Mouse (Mus musculus): ENCODE data around the gene Gtf3a. TPM values are rescaled to one million over a fixed set of nuclear protein-coding genes. Genes with fewer than 3 reads are reported as not detected.
"Not testable (repeated sequence)": the region's sequence is repeated elsewhere in the genome, so short reads cannot be mapped to it uniquely, and the experiment has no call there.

Gene Gtf3a
- total RNA-seq, 1 experiment: 80.4 TPM

DNA sequence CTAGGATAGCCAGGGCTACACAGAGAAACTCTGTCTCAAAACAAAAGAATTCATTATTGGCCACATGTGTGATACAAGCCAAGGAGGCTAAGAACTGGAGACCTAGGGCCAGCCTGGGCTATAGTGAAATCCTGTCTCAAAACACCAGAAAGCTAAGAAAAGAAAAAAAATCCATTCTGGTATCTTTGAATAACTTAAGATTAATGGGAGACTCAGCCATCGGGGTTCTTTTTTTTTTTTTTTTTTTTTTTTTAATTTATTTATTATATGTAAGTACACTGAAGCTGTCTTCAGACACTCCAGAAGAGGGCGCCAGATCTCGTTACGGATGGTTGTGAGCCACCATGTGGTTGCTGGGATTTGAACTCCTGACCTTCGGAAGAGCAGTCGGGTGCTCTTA lies 31.1 kb upstream of the Gtf3a start:
- not testable (repeated sequence) for H3K27ac ChIP-seq (ENCODE audit: insufficient read depth, low read depth, low read length, poor library complexity, severe bottlenecking); H3K36me3 ChIP-seq (ENCODE audit: control insufficient read depth, insufficient read depth, low read length, poor library complexity, severe bottlenecking); H3K4me3 ChIP-seq (ENCODE audit: insufficient read depth in 1 of 2, low read depth in 1 of 2, low read length in 2 of 2, poor library complexity in 1 of 2, severe bottlenecking in 1 of 2); H3K9ac ChIP-seq (ENCODE audit: insufficient read depth, low read depth, low read length, poor library complexity, severe bottlenecking); DNase-seq (ENCODE audit: low read depth, low spot score); H3K9me3 ChIP-seq (ENCODE audit: control insufficient read depth, insufficient read depth, low read depth, low read length)
- peaks cover 3 to 22% of the 10 kb centered on the region in 2 experiments; a peak in 2 of 4 replicates for H3K4me1 ChIP-seq (ENCODE audit: control insufficient read depth in 2 of 2, insufficient read depth in 2 of 2, low read length in 2 of 2, poor library complexity in 1 of 2)
- in situ Hi-C loops (cut with MboI; ENCODE audit: low sequenced_read_pairs in 2 of 2, unreplicated experiment in 2 of 2): loop anchor here in 1 of 2 experiments (10.0 kb wide), 1 partner anchor 397 kb away; no protein-coding TSS in a partner anchor
- 0 out of 2 replicates have a peak, but pooled peaks have one; percentile 55 for TF ChIP-seq ZNF384 (IDR thresholded peaks at IDR 0.05; ENCODE audit: low read depth, low read length)

- no peak for DNase-seq (ENCODE audit: low read depth, low spot score)
- H3K4me1 ChIP-seq (ENCODE audit: control insufficient read depth in 2 of 2, insufficient read depth in 2 of 2, low read length in 2 of 2, poor library complexity in 1 of 2): peaks cover 3 to 12% of the 10 kb centered on the region in 2 experiments; a peak in 2 of 4 replicates
- in situ Hi-C loops (cut with MboI; ENCODE audit: low sequenced_read_pairs in 2 of 2, unreplicated experiment in 2 of 2): loop anchor here in 1 of 2 experiments (10.0 kb wide), 1 partner anchor 395 kb away; no protein-coding TSS in a partner anchor
- TF ChIP-seq HCFC1 (IDR thresholded peaks at IDR 0.05; ENCODE audit: borderline replicate concordance, insufficient read depth, low read length): no peak
- no peak for TF ChIP-seq MAFK (IDR thresholded peaks at IDR 0.05; ENCODE audit: insufficient read depth, low read depth, low read length)
- TF ChIP-seq ZNF384 (IDR thresholded peaks at IDR 0.05; ENCODE audit: low read depth, low read length): no peak
- TF ChIP-seq CHD2 (IDR thresholded peaks at IDR 0.05; ENCODE audit: low read depth, low read length): no peak
- no peak for TF ChIP-seq ZC3H11A (IDR thresholded peaks at IDR 0.05; ENCODE audit: borderline replicate concordance, low read depth, low read length)
- H3K4me3 ChIP-seq (ENCODE audit: insufficient read depth in 1 of 2, low read depth in 1 of 2, low read length in 2 of 2, poor library complexity in 1 of 2, severe bottlenecking in 1 of 2): peak overlapping the region; percentile 30 to 60; a peak in 3 of 4 replicates
- H3K9me3 ChIP-seq (ENCODE audit: control insufficient read depth, insufficient read depth, low read depth, low read length): no peaks in the 10 kb centered on the region
- peak overlapping the region; percentile 78 for H3K27ac ChIP-seq (ENCODE audit: insufficient read depth, low read depth, low read length, poor library complexity, severe bottlenecking)
- peak overlapping the region; percentile 45; the same call in 1 of the 2 replicates for H3K9ac ChIP-seq (ENCODE audit: insufficient read depth, low read depth, low read length, poor library complexity, severe bottlenecking)
- H3K36me3 ChIP-seq (ENCODE audit: control insufficient read depth, insufficient read depth, low read length, poor library complexity, severe bottlenecking): no peaks in the 10 kb centered on the region
These were observed 28.6 kb upstream of the Gtf3a start for GRCm38 (mm10) chr5:146919874-146920273.

DNA sequence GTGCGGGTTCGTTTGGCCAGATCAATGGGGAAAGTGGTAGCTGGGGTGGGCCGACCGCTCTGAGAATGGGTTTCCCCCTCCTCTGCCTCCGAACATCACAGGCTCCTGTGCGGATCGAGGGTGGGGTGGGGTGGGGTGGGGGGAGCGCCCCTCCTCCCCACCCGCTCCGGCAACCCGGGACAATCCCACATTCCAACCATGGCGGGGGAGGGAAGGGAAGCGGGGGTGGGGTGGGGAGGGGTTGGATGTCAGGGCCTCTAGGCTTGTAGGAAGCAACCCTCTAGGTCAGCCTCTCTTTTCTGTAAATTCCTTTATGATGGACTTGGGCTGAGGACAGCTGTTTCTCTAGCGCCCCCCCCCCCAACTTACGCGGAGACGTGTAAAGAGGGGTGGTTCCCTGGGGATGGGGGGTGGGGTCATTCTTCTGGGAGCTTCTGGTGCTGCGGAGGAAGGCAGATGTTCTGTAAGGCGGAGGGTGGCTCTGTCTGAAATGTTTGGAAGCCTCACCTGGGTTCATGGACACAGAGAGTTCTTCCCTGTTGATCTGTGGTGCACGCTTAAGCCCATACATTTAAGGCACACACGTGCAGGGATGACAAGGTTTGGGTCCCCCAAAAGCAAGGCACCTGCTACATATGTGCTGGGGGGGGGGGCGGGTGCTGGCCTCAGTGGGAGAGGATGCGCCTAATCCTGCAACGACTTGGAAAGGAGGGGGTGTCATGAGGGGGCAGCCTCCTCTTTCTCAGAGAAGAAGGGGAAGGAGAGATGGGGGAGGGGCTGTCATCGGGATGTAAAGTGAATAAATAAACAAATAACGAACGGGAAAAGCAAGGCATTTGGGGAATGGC lies 27.9 kb upstream of the Gtf3a start:
- Histone ChIP-seq H3K27ac (ENCODE audit: insufficient read depth, low read depth, low read length, poor library complexity, severe bottlenecking) (peak overlapping the region; percentile 78; the same call in 1 of the 2 replicates), H3K4me1 (ENCODE audit: control insufficient read depth in 2 of 2, insufficient read depth in 2 of 2, low read length in 2 of 2, poor library complexity in 1 of 2) (peaks cover 3 to 12% of the 10 kb centered on the region in 2 experiments; a peak in 2 of 4 replicates), H3K4me3 (ENCODE audit: insufficient read depth in 1 of 2, low read depth in 1 of 2, low read length in 2 of 2, poor library complexity in 1 of 2, severe bottlenecking in 1 of 2) (peak overlapping the region; percentile 30 to 60; a peak in 3 of 4 replicates), H3K9me3 (ENCODE audit: control insufficient read depth, insufficient read depth, low read depth, low read length) (no peaks in the 10 kb centered on the region), H3K36me3 (ENCODE audit: control insufficient read depth, insufficient read depth, low read length, poor library complexity, severe bottlenecking) (no peaks in the 10 kb centered on the region), H3K9ac (ENCODE audit: insufficient read depth, low read depth, low read length, poor library complexity, severe bottlenecking) (peak overlapping the region; percentile 45; the same call in 1 of the 2 replicates)
- in situ Hi-C loops (cut with MboI; ENCODE audit: low sequenced_read_pairs in 2 of 2, unreplicated experiment in 2 of 2): no loop called here
- DNase-seq (ENCODE audit: low read depth, low spot score): no peak
- TF ChIP-seq ZC3H11A (IDR thresholded peaks at IDR 0.05; ENCODE audit: borderline replicate concordance, low read depth, low read length) (no peak), ZNF384 (IDR thresholded peaks at IDR 0.05; ENCODE audit: low read depth, low read length) (no peak), CHD2 (IDR thresholded peaks at IDR 0.05; ENCODE audit: low read depth, low read length) (no peak), HCFC1 (IDR thresholded peaks at IDR 0.05; ENCODE audit: borderline replicate concordance, insufficient read depth, low read length) (no peak), MAFK (IDR thresholded peaks at IDR 0.05; ENCODE audit: insufficient read depth, low read depth, low read length) (no peak)

GRCm38 (mm10) chr5:146921224-146921623 lies 27.2 kb upstream of the Gtf3a start:
- TF ChIP-seq ZNF384 (IDR thresholded peaks at IDR 0.05; ENCODE audit: low read depth, low read length) (no peak), HCFC1 (IDR thresholded peaks at IDR 0.05; ENCODE audit: borderline replicate concordance, insufficient read depth, low read length) (no peak), ZC3H11A (IDR thresholded peaks at IDR 0.05; ENCODE audit: borderline replicate concordance, low read depth, low read length) (no peak), CHD2 (IDR thresholded peaks at IDR 0.05; ENCODE audit: low read depth, low read length) (no peak), MAFK (IDR thresholded peaks at IDR 0.05; ENCODE audit: insufficient read depth, low read depth, low read length) (no peak)
- Histone ChIP-seq H3K4me1 (ENCODE audit: control insufficient read depth in 2 of 2, insufficient read depth in 2 of 2, low read length in 2 of 2, poor library complexity in 1 of 2) (peaks cover 3 to 14% of the 10 kb centered on the region in 2 experiments; a peak in 2 of 4 replicates), H3K9me3 (ENCODE audit: control insufficient read depth, insufficient read depth, low read depth, low read length) (no peaks in the 10 kb centered on the region), H3K27ac (ENCODE audit: insufficient read depth, low read depth, low read length, poor library complexity, severe bottlenecking) (no peak overlapping the region; the same call in 1 of the 2 replicates), H3K9ac (ENCODE audit: insufficient read depth, low read depth, low read length, poor library complexity, severe bottlenecking) (no peak overlapping the region; the same call in 1 of the 2 replicates), H3K4me3 (ENCODE audit: insufficient read depth in 1 of 2, low read depth in 1 of 2, low read length in 2 of 2, poor library complexity in 1 of 2, severe bottlenecking in 1 of 2) (no peak overlapping the region), H3K36me3 (ENCODE audit: control insufficient read depth, insufficient read depth, low read length, poor library complexity, severe bottlenecking) (no peaks in the 10 kb centered on the region)
- no peak for DNase-seq (ENCODE audit: low read depth, low spot score)
- in situ Hi-C loops (cut with MboI; ENCODE audit: low sequenced_read_pairs in 2 of 2, unreplicated experiment in 2 of 2): no loop called here
